Mouse (Mus musculus): ENCODE results near the gene Ddb1.
"Not testable (repeated sequence)": the region's sequence is repeated elsewhere in the genome, so short reads cannot be mapped to it uniquely, and the experiment has no call there.

Ddb1 gene

GRCm38 (mm10) chr19:10605293-10605900 lies at the start of gene Ddb1, which contains the start of gene Tkfc:
Ddb1 (plus strand) TSS chr19:10605327.
Tkfc (minus strand) TSS chr19:10605654.
- in situ Hi-C loops (cut with MboI), result loop anchor here (5.0 kb wide), 1 partner anchor 53 kb away; no protein-coding TSS in a partner anchor

GRCm38 (mm10) chr19:10555624-10556510 lies 49.3 kb upstream of the Ddb1 start, which contains the start of gene Tmem216:
Tmem216 (minus strand) TSS chr19:10556238.
- in situ Hi-C loops (cut with MboI), result no loop called here

GRCm38 (mm10) chr19:10557001-10557400 lies 48.1 kb upstream of the Ddb1 start:
- in situ Hi-C loops (cut with MboI), result no loop called here

- in situ Hi-C loops (cut with MboI), result no loop called here
Observed at GRCm38 (mm10) chr19:10557430-10557829, 47.7 kb upstream of the Ddb1 start.

GRCm38 (mm10) chr19:10557837-10558375 lies 47.2 kb upstream of the Ddb1 start:
- in situ Hi-C loops (cut with MboI), result not testable (repeated sequence)

GRCm38 (mm10) chr19:10560108-10560507 lies 45.0 kb upstream of the Ddb1 start:
- in situ Hi-C loops (cut with MboI), result no loop called here

- in situ Hi-C loops (cut with MboI), result no loop called here
Observed at GRCm38 (mm10) chr19:10561558-10562314, 43.4 kb upstream of the Ddb1 start.

- in situ Hi-C loops (cut with MboI), result no loop called here
Observed at GRCm38 (mm10) chr19:10562351-10562750, 42.8 kb upstream of the Ddb1 start.

- in situ Hi-C loops (cut with MboI), result no loop called here
Observed at GRCm38 (mm10) chr19:10564278-10564677, 40.8 kb upstream of the Ddb1 start.

GRCm38 (mm10) chr19:10565217-10565616 lies 39.9 kb upstream of the Ddb1 start:
- in situ Hi-C loops (cut with MboI), result no loop called here

- in situ Hi-C loops (cut with MboI), result no loop called here
Observed at GRCm38 (mm10) chr19:10569627-10570026, 35.5 kb upstream of the Ddb1 start.

- in situ Hi-C loops (cut with MboI), result no loop called here
Observed at GRCm38 (mm10) chr19:10576690-10577561, 28.2 kb upstream of the Ddb1 start, which contains the start of the genes Cyb561a3 and Tmem138. Cyb561a3 (plus strand) TSS chr19:10577172. Tmem138 (minus strand) TSS chr19:10577362.

- in situ Hi-C loops (cut with MboI), result no loop called here
Observed at GRCm38 (mm10) chr19:10580102-10580501, 25.0 kb upstream of the Ddb1 start.

- in situ Hi-C loops (cut with MboI), result no loop called here
Observed at GRCm38 (mm10) chr19:10580761-10581160, 24.4 kb upstream of the Ddb1 start.

GRCm38 (mm10) chr19:10581984-10582383 lies 23.1 kb upstream of the Ddb1 start:
- in situ Hi-C loops (cut with MboI), result no loop called here

GRCm38 (mm10) chr19:10583550-10584146 lies 21.5 kb upstream of the Ddb1 start:
- in situ Hi-C loops (cut with MboI), result no loop called here

- in situ Hi-C loops (cut with MboI), result no loop called here
Observed at GRCm38 (mm10) chr19:10585112-10585511, 20.0 kb upstream of the Ddb1 start.

GRCm38 (mm10) chr19:10587231-10587630 lies 17.9 kb upstream of the Ddb1 start:
- in situ Hi-C loops (cut with MboI), result no loop called here

GRCm38 (mm10) chr19:10589127-10589857 lies 15.8 kb upstream of the Ddb1 start:
- in situ Hi-C loops (cut with MboI), result no loop called here

GRCm38 (mm10) chr19:10590301-10590700 lies 14.8 kb upstream of the Ddb1 start:
- in situ Hi-C loops (cut with MboI), result no loop called here

Measured in mature B cell (primary cell).